Mouse (Mus musculus): ENCODE measurements around the gene Kcnk15. TPM values are rescaled to one million over a fixed set of nuclear protein-coding genes. Genes with fewer than 3 reads are reported as not detected.

The Kcnk15 gene
- polyA plus RNA-seq, 1 experiment from 2014 or later: not detected

GRCm38 (mm10) chr2:163875484-163875883, 22.0 kb downstream of the Kcnk15 start:
- H3K27ac ChIP-seq: no peak overlapping the region
- H3K4me1 ChIP-seq (replicated peaks): peaks cover 14% of the 10 kb centered on the region
- no peak overlapping the region for H3K4me2 ChIP-seq
- ATAC-seq (replicated peaks; ENCODE audit: insufficient number of reproducible peaks, insufficient read depth, low FRiP score, low read depth): no peak
- no peak overlapping the region for H3K4me3 ChIP-seq
- no peaks in the 10 kb centered on the region for H3K36me3 ChIP-seq
- peaks cover 42% of the 10 kb centered on the region for H3K27me3 ChIP-seq
- H3K9me3 ChIP-seq (replicated peaks): no peaks in the 10 kb centered on the region
- WGBS: 61% methylated on average over 7 of the region's 7 CpGs
- H3K9ac ChIP-seq: no peak overlapping the region

GRCm38 (mm10) chr2:163876830-163877498, 23.5 kb downstream of the Kcnk15 start:
- 65% methylated on average over 14 of the region's 14 CpGs for WGBS
- H3K9ac ChIP-seq: no peak overlapping the region
- no peaks in the 10 kb centered on the region for H3K36me3 ChIP-seq
- H3K4me1 ChIP-seq (replicated peaks): peaks cover 16% of the 10 kb centered on the region
- H3K4me2 ChIP-seq: no peak overlapping the region
- no peak for ATAC-seq (replicated peaks; ENCODE audit: insufficient number of reproducible peaks, insufficient read depth, low FRiP score, low read depth)
- H3K27ac ChIP-seq: no peak overlapping the region
- peaks cover 47% of the 10 kb centered on the region for H3K27me3 ChIP-seq
- no peak overlapping the region for H3K4me3 ChIP-seq
- H3K9me3 ChIP-seq (replicated peaks): no peaks in the 10 kb centered on the region

- Histone ChIP-seq H3K27me3 (peaks cover 60% of the 10 kb centered on the region), H3K36me3 (no peaks in the 10 kb centered on the region), H3K4me3 (no peak overlapping the region), H3K4me1 (replicated peaks) (peaks cover 4% of the 10 kb centered on the region), H3K27ac (no peak overlapping the region), H3K9ac (no peak overlapping the region), H3K9me3 (replicated peaks) (no peaks in the 10 kb centered on the region), H3K4me2 (no peak overlapping the region)
- 59% methylated on average over 6 of the region's 6 CpGs for whole genome bisulfite sequencing
- 0 out of 2 replicates have a peak, but pooled peaks have one; percentile 33 for ATAC-seq (replicated peaks; ENCODE audit: insufficient number of reproducible peaks, insufficient read depth, low FRiP score, low read depth)
These were observed 27.4 kb downstream of the Kcnk15 start for GRCm38 (mm10) chr2:163880891-163881290.

GRCm38 (mm10) chr2:163882859-163883652, 29.6 kb downstream of the Kcnk15 start:
- Histone ChIP-seq H3K9me3 (replicated peaks) (no peaks in the 10 kb centered on the region), H3K36me3 (no peaks in the 10 kb centered on the region), H3K9ac (no peak overlapping the region), H3K4me2 (no peak overlapping the region), H3K27ac (no peak overlapping the region), H3K27me3 (peaks cover 51% of the 10 kb centered on the region), H3K4me3 (no peak overlapping the region), H3K4me1 (replicated peaks) (0 out of 2 replicates have a peak, but pooled peaks cover 2% of the 10 kb centered on the region)
- ATAC-seq (replicated peaks; ENCODE audit: insufficient number of reproducible peaks, insufficient read depth, low FRiP score, low read depth): no peak
- 62% methylated on average over 17 of the region's 17 CpGs for WGBS

GRCm38 (mm10) chr2:163889411-163889810, 36.0 kb downstream of the Kcnk15 start:
- Histone ChIP-seq H3K36me3 (no peaks in the 10 kb centered on the region), H3K27me3 (peaks cover 17% of the 10 kb centered on the region), H3K4me3 (no peak overlapping the region), H3K9me3 (replicated peaks) (no peaks in the 10 kb centered on the region), H3K4me2 (no peak overlapping the region), H3K9ac (no peak overlapping the region), H3K27ac (no peak overlapping the region), H3K4me1 (replicated peaks) (no peaks in the 10 kb centered on the region)
- no peak for ATAC-seq (replicated peaks; ENCODE audit: insufficient number of reproducible peaks, insufficient read depth, low FRiP score, low read depth)
- 22% methylated on average over 6 of the region's 6 CpGs for WGBS

- Histone ChIP-seq H3K4me1 (replicated peaks) (no peaks in the 10 kb centered on the region), H3K9me3 (replicated peaks) (no peaks in the 10 kb centered on the region), H3K4me2 (no peak overlapping the region), H3K9ac (no peak overlapping the region), H3K4me3 (no peak overlapping the region), H3K27ac (no peak overlapping the region), H3K27me3 (peaks cover 15% of the 10 kb centered on the region), H3K36me3 (no peaks in the 10 kb centered on the region)
- WGBS: 73% methylated on average over 11 of the region's 11 CpGs
- no peak for ATAC-seq (replicated peaks; ENCODE audit: insufficient number of reproducible peaks, insufficient read depth, low FRiP score, low read depth)
These were observed 37.1 kb downstream of the Kcnk15 start for GRCm38 (mm10) chr2:163890586-163890985.

GRCm38 (mm10) chr2:163891271-163891670, 37.8 kb downstream of the Kcnk15 start:
- Histone ChIP-seq H3K27me3 (peaks cover 13% of the 10 kb centered on the region), H3K27ac (no peak overlapping the region), H3K36me3 (no peaks in the 10 kb centered on the region), H3K4me1 (replicated peaks) (no peaks in the 10 kb centered on the region), H3K4me3 (no peak overlapping the region), H3K9ac (no peak overlapping the region), H3K9me3 (replicated peaks) (no peaks in the 10 kb centered on the region), H3K4me2 (no peak overlapping the region)
- 85% methylated on average over 11 of the region's 11 CpGs for WGBS
- no peak for ATAC-seq (replicated peaks; ENCODE audit: insufficient number of reproducible peaks, insufficient read depth, low FRiP score, low read depth)

- Histone ChIP-seq H3K4me1 (replicated peaks) (no peaks in the 10 kb centered on the region), H3K27ac (no peak overlapping the region), H3K9me3 (replicated peaks) (no peaks in the 10 kb centered on the region), H3K36me3 (no peaks in the 10 kb centered on the region), H3K4me3 (no peak overlapping the region), H3K4me2 (no peak overlapping the region), H3K9ac (no peak overlapping the region), H3K27me3 (peaks cover 13% of the 10 kb centered on the region)
- no peak for ATAC-seq (replicated peaks; ENCODE audit: insufficient number of reproducible peaks, insufficient read depth, low FRiP score, low read depth)
- 50% methylated on average over 7 of the region's 7 CpGs for WGBS
These were observed 40.3 kb downstream of the Kcnk15 start for GRCm38 (mm10) chr2:163893446-163894370.

GRCm38 (mm10) chr2:163895156-163895555, 41.7 kb downstream of the Kcnk15 start:
- H3K9ac ChIP-seq: no peak overlapping the region
- no peak overlapping the region for H3K4me2 ChIP-seq
- H3K4me1 ChIP-seq (replicated peaks): peaks cover 7% of the 10 kb centered on the region
- H3K9me3 ChIP-seq (replicated peaks): no peaks in the 10 kb centered on the region
- H3K27ac ChIP-seq: no peak overlapping the region
- ATAC-seq (replicated peaks; ENCODE audit: insufficient number of reproducible peaks, insufficient read depth, low FRiP score, low read depth): no peak
- H3K36me3 ChIP-seq: no peaks in the 10 kb centered on the region
- H3K4me3 ChIP-seq: no peak overlapping the region
- 52% methylated on average over 2 of the region's 2 CpGs for WGBS
- H3K27me3 ChIP-seq: peaks cover 18% of the 10 kb centered on the region

- Histone ChIP-seq H3K4me1 (replicated peaks) (peaks cover 14% of the 10 kb centered on the region), H3K27me3 (peaks cover 13% of the 10 kb centered on the region), H3K36me3 (no peaks in the 10 kb centered on the region), H3K9me3 (replicated peaks) (no peaks in the 10 kb centered on the region), H3K4me2 (no peak overlapping the region), H3K4me3 (no peak overlapping the region), H3K9ac (no peak overlapping the region), H3K27ac (no peak overlapping the region)
- ATAC-seq (replicated peaks; ENCODE audit: insufficient number of reproducible peaks, insufficient read depth, low FRiP score, low read depth): no peak
- WGBS: 86% methylated on average over 7 of the region's 7 CpGs
These were observed 43.6 kb downstream of the Kcnk15 start for GRCm38 (mm10) chr2:163897026-163897425.

- Histone ChIP-seq H3K36me3 (no peaks in the 10 kb centered on the region), H3K9ac (no peak overlapping the region), H3K4me1 (replicated peaks) (peaks cover 14% of the 10 kb centered on the region), H3K4me2 (no peak overlapping the region), H3K27me3 (peaks cover 11% of the 10 kb centered on the region), H3K27ac (no peak overlapping the region), H3K9me3 (replicated peaks) (no peaks in the 10 kb centered on the region), H3K4me3 (no peak overlapping the region)
- WGBS: 58% methylated on average over 7 of the region's 7 CpGs
- no peak for ATAC-seq (replicated peaks; ENCODE audit: insufficient number of reproducible peaks, insufficient read depth, low FRiP score, low read depth)
These were observed 44.6 kb downstream of the Kcnk15 start for GRCm38 (mm10) chr2:163897988-163898535.
